Mouse (Mus musculus) layer of hippocampus, postnatal 36 days (tissue): ENCODE data around the gene Ccdc17. TPM values are rescaled to one million over a fixed set of nuclear protein-coding genes. Genes with fewer than 3 reads are reported as not detected.

Experiments
- DNase-seq, 2 experiments: peaks; one replicate each; pipeline ENCODE4 v3.0.0; 2022
- total RNA-seq, 2 experiments: library from RNA; stranded (reverse); gene quantifications; 2 replicates each; pipeline ENCODE4 v1.2.3; 2021

Ccdc17 gene
- total RNA-seq, 2 experiments from 2014 or later: 4.0 to 4.3 TPM

DNA sequence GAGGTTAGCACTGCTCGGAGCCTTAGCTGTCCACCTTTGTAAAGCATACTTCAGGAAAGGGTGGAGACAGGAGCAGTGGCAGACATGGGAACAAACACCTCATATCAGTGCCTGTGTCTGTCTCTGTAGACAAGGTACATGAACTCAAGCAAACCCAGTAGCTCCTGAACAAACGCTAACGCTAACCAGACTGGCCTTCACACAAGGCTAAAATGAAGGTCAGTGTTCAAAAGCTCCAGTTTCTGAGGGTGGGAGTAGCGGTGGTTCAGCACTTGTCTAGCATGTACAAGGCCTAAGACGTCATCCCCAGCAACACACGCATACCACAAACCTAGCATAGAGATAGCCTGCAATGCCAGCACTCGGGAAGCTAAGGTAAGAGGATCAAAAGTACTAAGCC lies 49.2 kb downstream of the Ccdc17 start:
- no peak for DNase-seq

DNA sequence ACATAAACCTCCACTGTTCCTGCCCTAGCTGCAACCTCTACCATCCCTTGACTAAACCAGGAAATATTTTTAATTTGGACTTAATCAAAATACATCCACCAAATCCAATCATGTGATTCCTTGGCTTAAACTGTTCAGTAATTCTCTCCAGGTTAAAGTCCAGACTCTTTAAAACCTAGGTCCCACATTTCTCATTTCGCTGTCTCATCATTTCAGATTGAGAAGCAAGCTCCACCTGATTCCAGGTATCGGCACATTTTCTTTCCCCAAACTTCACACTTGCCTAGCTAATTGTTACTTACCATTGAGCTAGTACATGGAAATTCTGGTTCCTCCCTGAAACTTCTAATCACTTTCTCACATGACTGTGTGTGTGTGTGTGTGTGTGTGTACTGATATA lies 53.0 kb downstream of the Ccdc17 start:
- no peak for DNase-seq

Other genes starting within 250 kb of the Ccdc17 start
- gene Mast2, start 132.5 kb upstream of the Ccdc17 start, total RNA-seq: 100 to 1,000 TPM; 101 to 105 TPM
- 10 to 100 TPM; 18.6 to 19.2 TPM for gene Ipp, start 89.1 kb upstream of the Ccdc17 start, total RNA-seq
- 10 to 100 TPM; 11.3 to 12.8 TPM for gene Tmem69, start 40.7 kb upstream of the Ccdc17 start, total RNA-seq
- 10 to 100 TPM; 39.6 to 43.2 TPM for gene Gpbp1l1, start 39.0 kb upstream of the Ccdc17 start, total RNA-seq
- gene Nasp, start 31.3 kb downstream of the Ccdc17 start, total RNA-seq: 10 to 100 TPM; 34.5 to 35.9 TPM
- 100 to 1,000 TPM; 372 to 396 TPM for gene Akr1a1, start 55.0 kb downstream of the Ccdc17 start, total RNA-seq
- gene Prdx1, start 88.9 kb downstream of the Ccdc17 start, total RNA-seq: 100 to 1,000 TPM; 148 to 168 TPM
- gene Mmachc, start 111.8 kb downstream of the Ccdc17 start, total RNA-seq: 10 to 100 TPM; 16.1 to 18.3 TPM
- gene Ccdc163, start 111.9 kb downstream of the Ccdc17 start, total RNA-seq: 1 to 10 TPM; 2.8 to 5.3 TPM
- gene Tesk2, start 124.3 kb downstream of the Ccdc17 start, total RNA-seq: 1 to 10 TPM; 4.1 to 5.0 TPM
- 10 to 100 TPM; 12.7 to 14.2 TPM for gene Toe1, start 211.0 kb downstream of the Ccdc17 start, total RNA-seq
- 1 to 10 TPM; 3.0 to 3.7 TPM for gene Mutyh, start 211.1 kb downstream of the Ccdc17 start, total RNA-seq
- 1 to 10 TPM; 4.9 to 5.2 TPM for gene Hpdl, start 225.1 kb downstream of the Ccdc17 start, total RNA-seq